Comparison of ENCODE assay signal across 8 mouse cellular contexts in genomic region chr5:122636958-122637357, GRCm38 (mm10). TPM values are rescaled to one million over a fixed set of nuclear protein-coding genes. Genes with fewer than 3 reads are reported as not detected.
DNase-seq lines count a peak whose midpoint lies in the region; ATAC-seq lines count a peak whose summit lies in the region.

No protein-coding gene starts in this region.

- peak overlapping the region; percentile 62 for H3K9ac ChIP-seq in heart, embryonic 13.5 days
- no peak overlapping the region for H3K9ac ChIP-seq in liver, embryonic 15.5 days

- DNase-seq in ovary, postnatal 36 days (ENCODE audit: low spot score), result peak; percentile 31
- DNase-seq in ovary, postnatal 14 days (ENCODE audit: low spot score), result no peak
- peak; percentile 27 for DNase-seq in splenic B cell, adult 2 months (ENCODE audit: low read depth, low spot score)
- no peak for DNase-seq in left cerebral cortex, postnatal 4 days
- no peak for DNase-seq in urinary bladder, postnatal 4 days (ENCODE audit: low spot score in 2 of 2)
- DNase-seq in layer of hippocampus, adult 9-11 months, result no peak

- intact Hi-C loops in left cerebral cortex, postnatal 4 days (cut with DNase I), result no loop called here

- H3K36me3 ChIP-seq in heart, embryonic 13.5 days, result no peaks in the 10 kb centered on the region
- no peaks in the 10 kb centered on the region for H3K36me3 ChIP-seq in liver, embryonic 15.5 days (replicated peaks)
- H3K36me3 ChIP-seq in splenic B cell, adult 2 months (ENCODE audit: control insufficient read depth, insufficient read depth, low read length, poor library complexity, severe bottlenecking), result no peaks in the 10 kb centered on the region

- 26% methylated on average over 16 of the region's 16 CpGs for WGBS in heart, embryonic 13.5 days
- WGBS in liver, embryonic 15.5 days (ENCODE audit: insufficient replicate concordance), result 44% methylated on average over 16 of the region's 16 CpGs

- H3K27ac ChIP-seq in heart, embryonic 13.5 days (replicated peaks), result no peak overlapping the region
- no peak overlapping the region for H3K27ac ChIP-seq in liver, embryonic 15.5 days (replicated peaks)

- ATAC-seq in heart, embryonic 13.5 days (ENCODE audit: extremely low read depth, insufficient number of reproducible peaks, low FRiP score, low TSS enrichment), result no peak
- ATAC-seq in liver, embryonic 15.5 days (ENCODE audit: insufficient read depth), result no peak

- H3K9me3 ChIP-seq in heart, embryonic 13.5 days, result no peaks in the 10 kb centered on the region
- no peaks in the 10 kb centered on the region for H3K9me3 ChIP-seq in liver, embryonic 15.5 days (replicated peaks)

- peaks cover 15% of the 10 kb centered on the region for H3K4me1 ChIP-seq in heart, embryonic 13.5 days
- H3K4me1 ChIP-seq in liver, embryonic 15.5 days (replicated peaks), result peaks cover 9% of the 10 kb centered on the region; the same call in 1 of the 2 replicates

- no peaks in the 10 kb centered on the region for H3K27me3 ChIP-seq in heart, embryonic 13.5 days (replicated peaks)
- no peaks in the 10 kb centered on the region for H3K27me3 ChIP-seq in liver, embryonic 15.5 days
- no peaks in the 10 kb centered on the region for H3K27me3 ChIP-seq in splenic B cell, adult 2 months (ENCODE audit: control insufficient read depth, insufficient read depth, low read length, poor library complexity, severe bottlenecking)

- peak overlapping the region; percentile 67 for H3K4me2 ChIP-seq in heart, embryonic 13.5 days
- H3K4me2 ChIP-seq in liver, embryonic 15.5 days, result peak overlapping the region; percentile 25; the same call in 1 of the 2 replicates

- H3K4me3 ChIP-seq in heart, embryonic 13.5 days, result peak overlapping the region; percentile 35
- no peak overlapping the region for H3K4me3 ChIP-seq in liver, embryonic 15.5 days (replicated peaks)

RNA-seq across cellular contexts. Expression of gene P2rx7, which starts 6.8 kb away (rescaled TPM):
- 1.3 and 1.6 TPM in 2 replicates for polyA plus RNA-seq in heart, embryonic 13.5 days (2015; fragmentation: Nextera tagmentation; extraction: Ambion mirVana)
- polyA plus RNA-seq in liver, embryonic 15.5 days (2015; fragmentation: Nextera tagmentation; extraction: Ambion mirVana), result 1.5 TPM in 2 replicates
- total RNA-seq in left cerebral cortex, postnatal 4 days (2021), result 1 to 10 TPM; 4.1 to 5.0 TPM

RNA-seq across cellular contexts. Expression of gene Ift81, which starts 22.6 kb away (rescaled TPM):
- 23.8 and 30.7 TPM in 2 replicates for polyA plus RNA-seq in heart, embryonic 13.5 days (2015; fragmentation: Nextera tagmentation; extraction: Ambion mirVana)
- 1.3 and 2.3 TPM in 2 replicates for polyA plus RNA-seq in liver, embryonic 15.5 days (2015; fragmentation: Nextera tagmentation; extraction: Ambion mirVana)
- 10 to 100 TPM; 38.3 to 49.6 TPM for total RNA-seq in left cerebral cortex, postnatal 4 days (2021)

Comparison
In these comparisons a context has a peak if more than half of its experiments do, and no peak if none do; other contexts are left out.
1. DNase-seq: peak in ovary, postnatal 36 days (single experiment) and splenic B cell, adult 2 months (single experiment); none in ovary, postnatal 14 days (single experiment), left cerebral cortex, postnatal 4 days (single experiment), urinary bladder, postnatal 4 days (0 of 2) and layer of hippocampus, adult 9-11 months (single experiment).